Mouse (Mus musculus) Patski (cell line): ENCODE data around the gene Gas2. TPM values are rescaled to one million over a fixed set of nuclear protein-coding genes. Genes with fewer than 3 reads are reported as not detected.

Experiments used
- ATAC-seq: fragments of 100-300 bp; one replicate; pipeline ENCODE4 v1.8.0; 2021
- CTCF ChIA-PET: fragments of 350-600 bp; sonication (Branson Sonifier 250); formaldehyde crosslinking; loops from one replicate; lab custom pipeline; 2022; ENCODE audit warnings: inconsistent platforms; lab: Charles Lee
- POLR2A ChIA-PET: fragments of 350-600 bp; sonication (Branson Sonifier 250); formaldehyde crosslinking; loops from one replicate; lab custom pipeline; 2022; ENCODE audit warnings: antibody characterized with exemption, inconsistent platforms; lab: Charles Lee
- DNase-seq: peaks from one replicate; pipeline ENCODE4 v3.0.0-alpha.2; 2011; ENCODE audit warnings: low read depth, low spot score
- H3K27me3 ChIP-seq: fragments of 371-371 bp; one replicate; pipeline ENCODE4 v1.5.1; 2021
- CTCF ChIP-seq: fragments of 100-300 bp; IDR thresholded peaks from one replicate; pipeline ENCODE4 v1.5.1; 2021
- in situ Hi-C: fragments of 300-500 bp; cut with MboI; formaldehyde crosslinking; loops from 3 replicates; pipeline ENCODE4 v1.11.1; 2018; ENCODE audit warnings: low pct_unique_long_range_greater_than_20kb, mixed read lengths
- polyA plus RNA-seq: library from polyadenylated mRNA; unstranded; gene quantifications from one replicate; pipeline ENCODE4 v1.2.3, GENCODE M21; 2021

Gene Gas2
- polyA plus RNA-seq, 1 experiment from 2014 or later = 2.8 TPM

DNA sequence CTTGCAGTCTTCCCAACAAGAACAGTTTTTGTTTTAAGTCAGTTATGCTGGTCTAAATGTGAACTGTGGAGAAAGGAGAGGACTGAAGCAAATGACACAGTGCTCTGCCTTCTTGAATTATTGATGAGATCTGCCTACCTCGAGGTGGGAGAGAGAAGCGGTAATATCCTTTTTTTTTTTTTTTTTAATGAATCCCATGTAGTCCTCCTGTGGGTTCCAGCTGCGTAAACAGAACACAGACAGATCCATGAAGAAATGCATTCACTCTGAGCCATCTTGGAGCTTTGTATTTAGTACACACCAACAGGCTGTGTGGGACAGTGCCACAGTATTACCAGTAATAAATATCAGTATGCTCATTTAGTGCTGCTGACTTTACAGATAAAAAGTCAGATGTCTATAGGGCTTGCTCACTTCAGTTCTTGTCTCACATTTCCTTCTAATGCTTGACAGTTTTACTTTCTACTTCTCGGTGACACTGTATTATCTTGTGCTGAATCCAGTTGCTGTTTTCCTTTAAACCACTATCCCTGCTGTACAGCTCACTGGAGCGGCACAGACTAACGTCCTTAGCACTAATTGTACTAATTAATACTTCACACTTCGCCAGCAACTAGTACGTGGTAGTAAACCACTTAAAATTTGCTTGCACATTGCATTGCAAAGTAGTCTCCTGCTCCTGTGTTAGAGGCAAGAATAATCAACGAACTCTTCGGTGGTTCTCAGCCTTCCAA lies 100.6 kb downstream of the Gas2 start:
- ATAC-seq (no peak), DNase-seq (no peak)
- no peaks in the 10 kb centered on the region for H3K27me3 ChIP-seq
- in situ Hi-C loops = loop anchor here (10.0 kb wide), 2 partner anchors 108 to 138 kb away; no protein-coding TSS in a partner anchor
- CTCF ChIA-PET = no interaction called here
- no peak for TF ChIP-seq CTCF
- POLR2A ChIA-PET = interaction anchor here (0.6 kb wide), 2 partner anchors 106 to 340 kb away, joined by 3 to 6 read pairs; no protein-coding TSS in a partner anchor

DNA sequence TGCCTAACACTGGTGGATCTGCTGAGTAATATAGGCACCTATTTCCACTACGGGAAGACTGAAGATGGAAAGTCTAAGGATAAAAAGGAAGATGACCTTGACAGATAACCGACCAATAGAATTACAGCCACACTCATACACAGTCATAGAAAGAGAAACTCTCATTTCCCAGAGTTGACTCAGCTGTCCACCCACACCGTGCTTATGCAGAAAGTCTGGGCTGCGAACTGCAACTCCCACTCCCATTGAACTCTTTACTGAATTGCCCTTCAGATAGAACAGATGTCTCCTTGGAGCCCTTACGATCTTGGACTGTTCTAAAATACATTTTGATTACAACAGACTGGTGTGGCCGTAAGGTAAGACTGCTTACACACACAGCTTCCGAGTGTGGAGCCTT lies 102.9 kb downstream of the Gas2 start:
- in situ Hi-C loops = loop anchor here (10.0 kb wide), 2 partner anchors 110 to 140 kb away; no protein-coding TSS in a partner anchor
- H3K27me3 ChIP-seq = no peaks in the 10 kb centered on the region
- no peak for TF ChIP-seq CTCF
- POLR2A ChIA-PET = no interaction called here
- no peak for ATAC-seq
- no peak for DNase-seq
- CTCF ChIA-PET = no interaction called here

DNA sequence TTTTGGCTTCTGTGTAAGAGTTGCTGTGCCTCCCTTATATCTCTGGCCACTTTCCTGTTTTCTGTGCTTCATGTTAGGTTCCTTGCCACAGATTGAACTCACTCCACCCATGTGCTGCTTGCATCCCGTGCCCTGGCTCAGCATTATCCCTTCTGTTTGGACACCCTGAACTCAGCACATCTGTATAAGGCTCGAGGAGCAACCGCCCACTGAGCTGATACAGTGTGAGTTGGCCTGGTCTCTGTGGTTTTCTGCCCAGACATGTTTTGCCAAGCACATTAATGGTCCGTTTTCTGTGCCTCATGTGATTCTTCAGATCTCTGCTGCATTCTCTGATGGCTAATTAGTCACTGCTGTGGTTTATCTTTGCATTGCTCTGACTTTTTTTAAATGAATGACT lies 105.8 kb downstream of the Gas2 start:
- no peak for TF ChIP-seq CTCF
- ChIA-PET POLR2A (no interaction called here), CTCF (interaction anchor here (1.0 kb wide), 1 partner anchor 149 kb away, joined by 3 read pairs; no protein-coding TSS in a partner anchor)
- DNase-seq = no peak
- no peaks in the 10 kb centered on the region for H3K27me3 ChIP-seq
- in situ Hi-C loops = loop anchor here (10.0 kb wide), 2 partner anchors 113 to 143 kb away; no protein-coding TSS in a partner anchor
- ATAC-seq = no peak

GRCm38 (mm10) chr7:51969379-51969778 lies 107.6 kb downstream of the Gas2 start:
- POLR2A ChIA-PET = no interaction called here
- DNase-seq (no peak), ATAC-seq (no peak)
- in situ Hi-C loops = loop anchor here (10.0 kb wide), 2 partner anchors 115 to 145 kb away; no protein-coding TSS in a partner anchor
- CTCF ChIA-PET = no interaction called here
- H3K27me3 ChIP-seq = no peaks in the 10 kb centered on the region
- TF ChIP-seq CTCF = no peak

GRCm38 (mm10) chr7:51972252-51972855 lies 110.5 kb downstream of the Gas2 start:
- ATAC-seq (no peak), DNase-seq (no peak)
- H3K27me3 ChIP-seq = no peaks in the 10 kb centered on the region
- in situ Hi-C loops = loop anchor here (5.0 to 10.0 kb wide), 2 partner anchors 350 to 468 kb away; partner anchors contain the start of gene Slc17a6
- TF ChIP-seq CTCF = peak; percentile 70
- POLR2A ChIA-PET = no interaction called here
- CTCF ChIA-PET = interaction anchor here (0.7 to 5.2 kb wide), 17 partner anchors 10 to 471 kb away, joined by 3 to 56 read pairs (median 4); no protein-coding TSS in a partner anchor

- no peak for TF ChIP-seq CTCF
- POLR2A ChIA-PET = no interaction called here
- no peaks in the 10 kb centered on the region for H3K27me3 ChIP-seq
- DNase-seq (no peak), ATAC-seq (no peak)
- in situ Hi-C loops = loop anchor here (5.0 to 10.0 kb wide), 2 partner anchors 351 to 468 kb away; partner anchors contain the start of gene Slc17a6
- CTCF ChIA-PET = interaction anchor here (1.1 to 5.2 kb wide), 14 partner anchors 9 to 472 kb away, joined by 3 to 56 read pairs (median 4); no protein-coding TSS in a partner anchor
These were observed 111.3 kb downstream of the Gas2 start for GRCm38 (mm10) chr7:51973091-51973490.

DNA sequence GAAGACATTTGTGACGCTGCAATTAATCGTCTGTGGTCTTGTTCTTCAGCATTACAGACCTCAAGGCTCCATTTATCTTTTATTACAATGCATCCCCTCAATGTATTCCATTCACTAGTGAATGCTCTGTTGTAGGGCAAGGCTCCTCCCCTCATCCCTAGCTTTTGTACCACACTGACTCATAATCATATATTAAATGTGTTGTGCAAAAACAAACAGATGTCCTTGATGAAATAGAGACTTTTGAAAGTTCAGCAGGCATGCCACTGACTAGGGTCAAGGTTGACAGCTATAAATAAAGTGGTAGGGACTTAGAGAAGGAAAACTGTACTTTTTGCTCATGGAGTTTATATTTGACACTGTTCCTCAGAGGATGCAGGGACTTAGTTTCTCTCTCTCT lies 111.7 kb downstream of the Gas2 start:
- no peaks in the 10 kb centered on the region for H3K27me3 ChIP-seq
- no peak for DNase-seq
- TF ChIP-seq CTCF = no peak
- in situ Hi-C loops = loop anchor here (5.0 to 10.0 kb wide), 2 partner anchors 351 to 469 kb away; partner anchors contain the start of gene Slc17a6
- ChIA-PET CTCF (interaction anchor here (1.4 to 5.2 kb wide), 4 partner anchors 9 to 355 kb away, joined by 5 to 56 read pairs (median 6); no protein-coding TSS in a partner anchor), POLR2A (no interaction called here)
- ATAC-seq = no peak

GRCm38 (mm10) chr7:51975181-51975580 lies 113.4 kb downstream of the Gas2 start:
- no peak for ATAC-seq
- ChIA-PET CTCF (interaction anchor here (5.2 kb wide), 1 partner anchor 357 kb away, joined by 56 read pairs; no protein-coding TSS in a partner anchor), POLR2A (no interaction called here)
- in situ Hi-C loops = loop anchor here (10.0 kb wide), 1 partner anchor 470 kb away; no protein-coding TSS in a partner anchor
- DNase-seq = no peak
- no peak for TF ChIP-seq CTCF
- no peaks in the 10 kb centered on the region for H3K27me3 ChIP-seq

GRCm38 (mm10) chr7:51979271-51979670 lies 117.5 kb downstream of the Gas2 start:
- no peak for DNase-seq
- in situ Hi-C loops = loop anchor here (10.0 kb wide), 1 partner anchor 474 kb away; no protein-coding TSS in a partner anchor
- no peak for ATAC-seq
- H3K27me3 ChIP-seq = no peaks in the 10 kb centered on the region
- TF ChIP-seq CTCF = peak; percentile 50
- CTCF ChIA-PET = no interaction called here
- POLR2A ChIA-PET = no interaction called here

DNA sequence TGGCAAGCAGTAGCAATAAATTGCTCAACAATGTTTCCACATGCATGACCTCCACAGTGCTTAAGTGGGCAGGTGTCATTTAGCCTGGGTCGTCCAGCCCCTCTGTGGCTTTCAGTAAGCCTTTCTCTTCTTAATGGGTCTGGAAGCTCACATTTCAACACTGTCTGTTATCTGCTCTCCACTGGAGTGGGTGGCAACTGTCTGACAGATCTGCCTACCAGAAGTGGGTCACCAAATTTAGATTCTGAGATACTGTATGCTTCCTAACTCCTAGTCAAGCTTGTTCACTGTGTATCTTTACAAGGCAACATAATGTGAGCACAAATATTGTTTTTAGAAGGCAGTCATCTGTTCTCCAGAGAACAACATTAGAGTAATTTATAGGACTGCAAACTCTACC lies 120.5 kb downstream of the Gas2 start:
- no peaks in the 10 kb centered on the region for H3K27me3 ChIP-seq
- no peak for TF ChIP-seq CTCF
- in situ Hi-C loops = no loop called here
- ChIA-PET POLR2A (no interaction called here), CTCF (interaction anchor here (2.0 kb wide), 1 partner anchor 9 kb away, joined by 6 read pairs; no protein-coding TSS in a partner anchor)
- DNase-seq (no peak), ATAC-seq (no peak)
